Mouse (Mus musculus): ENCODE measurements around the gene Coil. TPM values are rescaled to one million over a fixed set of nuclear protein-coding genes. Genes with fewer than 3 reads are reported as not detected.

Gene Coil
- polyA plus RNA-seq, 1 experiment from 2014 or later = 8.6 TPM

Other genes with a start within 250 kb of the Coil start
- gene Akap1, start 105.7 kb upstream of the Coil start, polyA plus RNA-seq (2015; fragmentation: Nextera tagmentation; extraction: Ambion mirVana) = 44.2 and 45.8 TPM in 2 replicates
- gene Scpep1, start 14.8 kb upstream of the Coil start, polyA plus RNA-seq (2015; fragmentation: Nextera tagmentation; extraction: Ambion mirVana) = 44.2 and 51.1 TPM in 2 replicates
- gene Elobl, start 3.3 kb upstream of the Coil start, polyA plus RNA-seq (2015; fragmentation: Nextera tagmentation; extraction: Ambion mirVana) = not detected in 2 replicates
- 14.3 and 21.6 TPM in 2 replicates for gene Trim25, start 29.1 kb downstream of the Coil start, polyA plus RNA-seq (2015; fragmentation: Nextera tagmentation; extraction: Ambion mirVana)
- 5.7 and 7.4 TPM in 2 replicates for gene Dgke, start 96.6 kb downstream of the Coil start, polyA plus RNA-seq (2015; fragmentation: Nextera tagmentation; extraction: Ambion mirVana)
- 1.1 and 5.0 TPM in 2 replicates for gene Gm525, start 103.6 kb downstream of the Coil start, polyA plus RNA-seq (2015; fragmentation: Nextera tagmentation; extraction: Ambion mirVana)